In the genomic region with DNA sequence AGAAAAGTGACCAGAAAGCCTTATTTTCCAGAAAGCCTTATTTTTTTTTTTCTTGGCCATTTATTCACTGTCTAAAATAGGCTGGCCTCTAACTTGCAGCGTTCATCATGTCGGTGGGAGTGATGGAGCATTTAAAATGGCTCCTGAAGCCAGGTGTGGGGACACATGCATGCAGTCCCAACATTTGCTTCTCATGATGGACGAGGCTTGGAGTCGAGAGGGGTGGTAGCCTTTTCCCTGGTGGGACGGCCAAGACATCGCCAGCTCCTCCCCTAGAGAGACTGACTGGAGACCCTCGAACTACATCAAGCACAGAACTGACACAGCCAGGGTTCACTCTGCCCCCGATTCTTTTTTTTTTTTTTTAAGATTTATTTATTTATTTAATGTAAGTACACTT, we compare ENCODE assay signal across 7 mouse cellular contexts. TPM values are rescaled to one million over a fixed set of nuclear protein-coding genes. Genes with fewer than 3 reads are reported as not detected.
DNase-seq lines count a peak whose midpoint lies in the region; ATAC-seq and TF ChIP-seq lines count a peak whose summit lies in the region.

No protein-coding gene starts in this region.

- H3K36me3 ChIP-seq in megakaryocyte, embryonic 14.5 days (replicated peaks; ENCODE audit: low read length) = no peaks in the 10 kb centered on the region
- H3K36me3 ChIP-seq in limb, embryonic 13.5 days = no peaks in the 10 kb centered on the region
- H3K36me3 ChIP-seq in stomach, embryonic 16.5 days (ENCODE audit: control insufficient read depth, insufficient read depth, low read length) = no peaks in the 10 kb centered on the region

- H3K27me3 ChIP-seq in megakaryocyte, embryonic 14.5 days (replicated peaks) = peaks cover 17% of the 10 kb centered on the region
- no peaks in the 10 kb centered on the region for H3K27me3 ChIP-seq in limb, embryonic 13.5 days
- no peaks in the 10 kb centered on the region for H3K27me3 ChIP-seq in stomach, embryonic 16.5 days (ENCODE audit: control insufficient read depth, insufficient read depth, low read length)

- peak overlapping the region; percentile 68 for H3K4me2 ChIP-seq in limb, embryonic 13.5 days (replicated peaks)
- H3K4me2 ChIP-seq in stomach, embryonic 16.5 days (ENCODE audit: low read depth, low read length) = peak overlapping the region; percentile 70

- no peaks in the 10 kb centered on the region for H3K9me3 ChIP-seq in megakaryocyte, embryonic 14.5 days
- no peaks in the 10 kb centered on the region for H3K9me3 ChIP-seq in limb, embryonic 13.5 days
- H3K9me3 ChIP-seq in stomach, embryonic 16.5 days (replicated peaks; ENCODE audit: control insufficient read depth, low read length) = no peaks in the 10 kb centered on the region

- ATAC-seq in megakaryocyte, adult 5-6 weeks (ENCODE audit: poor library complexity, severe bottlenecking) = no peak
- no peak for ATAC-seq in limb, embryonic 13.5 days (ENCODE audit: low FRiP score, low read depth)
- no peak for ATAC-seq in stomach, embryonic 16.5 days (ENCODE audit: insufficient read depth, low FRiP score)
- ATAC-seq in megakaryocyte-erythroid progenitor cell, adult 5-6 weeks (replicated peaks; ENCODE audit: low FRiP score, low TSS enrichment, poor library complexity, severe bottlenecking) = no peak

- DNase-seq in cerebellum, adult 8-10 months = no peak

- H3K27ac ChIP-seq in embryonic fibroblast, embryonic 13.5 days (ENCODE audit: insufficient read depth, low read length) = no peak overlapping the region
- H3K27ac ChIP-seq in limb, embryonic 13.5 days = no peak overlapping the region
- H3K27ac ChIP-seq in stomach, embryonic 16.5 days (ENCODE audit: low read length) = no peak overlapping the region

- H3K4me3 ChIP-seq in megakaryocyte, embryonic 14.5 days (replicated peaks) = peak overlapping the region; percentile 88
- H3K4me3 ChIP-seq in embryonic fibroblast, embryonic 13.5 days (ENCODE audit: insufficient read depth, low read length) = peak overlapping the region; percentile 40
- H3K4me3 ChIP-seq in limb, embryonic 13.5 days = peak overlapping the region; percentile 43
- peak overlapping the region; percentile 50 for H3K4me3 ChIP-seq in stomach, embryonic 16.5 days (replicated peaks; ENCODE audit: low read length)

- H3K9ac ChIP-seq in limb, embryonic 13.5 days = peak overlapping the region; percentile 59; the same call in 1 of the 2 replicates
- H3K9ac ChIP-seq in stomach, embryonic 16.5 days (ENCODE audit: low read length) = peak overlapping the region; percentile 73

- WGBS in limb, embryonic 13.5 days = 18% methylated on average over 8 of the region's 8 CpGs
- WGBS in stomach, embryonic 16.5 days = 18% methylated on average over 8 of the region's 8 CpGs

- H3K4me1 ChIP-seq in megakaryocyte, embryonic 14.5 days = peaks cover 43% of the 10 kb centered on the region
- no peaks in the 10 kb centered on the region for H3K4me1 ChIP-seq in embryonic fibroblast, embryonic 13.5 days (ENCODE audit: control insufficient read depth, insufficient read depth, low read length)
- H3K4me1 ChIP-seq in limb, embryonic 13.5 days = peaks cover 33% of the 10 kb centered on the region
- peaks cover 35% of the 10 kb centered on the region for H3K4me1 ChIP-seq in stomach, embryonic 16.5 days (ENCODE audit: control insufficient read depth, insufficient read depth, low read length)

- TF ChIP-seq POLR2A in embryonic fibroblast, embryonic 13.5 days (IDR thresholded peaks at IDR 0.05; ENCODE audit: low read depth, low read length) = no peak

- TF ChIP-seq CTCF in embryonic fibroblast, embryonic 13.5 days (IDR thresholded peaks at IDR 0.05; ENCODE audit: borderline replicate concordance, insufficient read depth, low read length) = no peak

RNA-seq across cellular contexts. Expression of a gene that starts 13.6 kb away (rescaled TPM):
- 27.5 and 30.1 TPM in 2 replicates for polyA plus RNA-seq in megakaryocyte, embryonic 14.5 days (2012; ENCODE audit: insufficient read depth, low replicate concordance)
- 3.5 and 5.5 TPM in 2 replicates for total RNA-seq in megakaryocyte, adult 5-6 weeks (2015)
- 5.3 and 13.8 TPM in 2 replicates for total RNA-seq in megakaryocyte, adult 5-6 weeks (2017)
- polyA plus RNA-seq in embryonic fibroblast, embryonic 13.5 days (2011; ENCODE audit: insufficient read length, low read depth, missing spikeins) = 21.6 and 27.0 TPM in 2 replicates
- polyA plus RNA-seq in limb, embryonic 13.5 days (2015; fragmentation: Nextera tagmentation; extraction: Ambion mirVana) = 200 and 203 TPM in 2 replicates
- polyA plus RNA-seq in stomach, embryonic 16.5 days (2015; fragmentation: Nextera tagmentation; extraction: Ambion mirVana) = 49.6 and 60.4 TPM in 2 replicates
- total RNA-seq in megakaryocyte-erythroid progenitor cell, adult 5-6 weeks (2014; fragmentation: Nextera tagmentation) = 13.4 and 30.0 TPM in 2 replicates
- 10.7 and 16.8 TPM in 2 replicates for total RNA-seq in megakaryocyte-erythroid progenitor cell, adult 5-6 weeks (2017)
